Mouse (Mus musculus): ENCODE results near the gene Atg7.

DNA sequence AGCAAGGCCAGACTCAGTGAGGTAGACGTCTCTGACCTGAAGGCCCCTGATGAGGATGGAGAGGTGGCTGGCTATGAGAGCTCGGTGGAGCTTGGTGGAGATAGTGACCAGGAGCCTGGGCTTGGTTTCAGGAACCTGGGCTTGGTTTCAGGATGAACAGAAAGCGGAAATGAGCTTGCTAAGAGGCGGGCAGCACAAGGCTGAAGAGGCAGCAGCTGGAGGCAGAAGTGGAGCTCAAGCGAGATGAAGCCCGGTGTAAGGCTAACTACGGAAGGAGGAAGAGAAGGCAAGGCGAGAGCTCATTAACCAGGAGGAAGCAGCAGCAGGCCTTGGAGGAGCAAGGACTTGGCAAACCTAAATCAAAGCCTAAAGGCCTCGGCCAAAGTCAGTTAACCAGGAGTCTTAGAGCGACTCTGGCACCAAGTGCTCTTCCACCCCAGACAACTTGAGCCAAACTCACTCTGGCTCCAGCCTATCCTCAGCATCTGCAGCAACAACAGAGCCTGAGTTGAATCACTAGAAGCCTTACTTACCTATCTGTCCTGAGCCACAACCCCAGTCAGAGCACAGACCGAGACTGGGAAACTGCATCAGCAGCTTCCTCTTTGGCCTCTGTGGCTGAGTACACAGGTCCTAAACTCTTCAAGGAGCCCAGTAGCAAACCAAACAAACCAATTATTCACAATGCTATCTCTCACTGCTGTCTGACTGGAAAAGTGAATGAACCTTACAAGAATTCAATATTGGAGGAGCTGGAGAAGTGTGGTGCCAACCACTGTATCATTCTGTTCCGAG is 99.5 kb downstream of the Atg7 start:
- TF ChIP-seq CTCF (IDR thresholded peaks at IDR 0.05; ENCODE audit: low read depth) (no peak), EP300 (optimal IDR thresholded peaks at IDR 0.05) (no peak)

Data from stomach, postnatal 0 days (tissue).